Mouse (Mus musculus): ENCODE data around the gene Tor1b. TPM values are rescaled to one million over a fixed set of nuclear protein-coding genes. Genes with fewer than 3 reads are reported as not detected.
"Not testable (repeated sequence)": the region's sequence is repeated elsewhere in the genome, so short reads cannot be mapped to it uniquely, and the experiment has no call there.

The Tor1b gene
- total RNA-seq, 2 experiments from 2014 or later: 25.3 to 29.3 TPM

GRCm38 (mm10) chr2:30929483-30930045, 23.2 kb upstream of the Tor1b start, which contains the start of gene Ptges:
Ptges (minus strand) TSS chr2:30929863.
- intact Hi-C loops (cut with DNase I): loop anchor here (5.0 kb wide), 1 partner anchor 102 kb away; no protein-coding TSS in a partner anchor
- peak; percentile 70 to 78 for DNase-seq

DNA sequence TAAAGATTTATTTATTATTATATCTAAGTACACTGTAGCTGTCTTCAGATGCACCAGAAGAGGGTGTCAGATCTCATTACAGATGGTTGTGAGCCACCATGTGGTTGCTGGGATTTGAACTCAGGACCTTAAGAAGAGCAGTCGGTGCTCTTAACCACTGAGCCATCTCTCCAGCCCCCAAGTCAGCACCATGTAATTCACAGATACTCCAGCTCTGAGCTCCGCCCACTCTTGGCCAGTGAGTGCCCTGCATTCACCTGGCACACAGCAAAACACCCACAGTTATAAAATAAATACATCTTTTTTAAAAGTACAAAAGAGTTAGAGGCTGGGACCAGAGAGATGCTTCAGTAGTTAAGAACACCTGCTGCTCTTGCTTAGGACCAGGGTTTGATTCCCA, 21.9 kb upstream of the Tor1b start:
- DNase-seq: not testable (repeated sequence)
- intact Hi-C loops (cut with DNase I): loop anchor here (5.0 kb wide), 1 partner anchor 104 kb away; no protein-coding TSS in a partner anchor

- no peak for DNase-seq
- intact Hi-C loops (cut with DNase I): loop anchor here (2.0 to 5.0 kb wide), 2 partner anchors 105 to 137 kb away; no protein-coding TSS in a partner anchor
Measured at GRCm38 (mm10) chr2:30931922-30932321, 20.8 kb upstream of the Tor1b start.

DNA sequence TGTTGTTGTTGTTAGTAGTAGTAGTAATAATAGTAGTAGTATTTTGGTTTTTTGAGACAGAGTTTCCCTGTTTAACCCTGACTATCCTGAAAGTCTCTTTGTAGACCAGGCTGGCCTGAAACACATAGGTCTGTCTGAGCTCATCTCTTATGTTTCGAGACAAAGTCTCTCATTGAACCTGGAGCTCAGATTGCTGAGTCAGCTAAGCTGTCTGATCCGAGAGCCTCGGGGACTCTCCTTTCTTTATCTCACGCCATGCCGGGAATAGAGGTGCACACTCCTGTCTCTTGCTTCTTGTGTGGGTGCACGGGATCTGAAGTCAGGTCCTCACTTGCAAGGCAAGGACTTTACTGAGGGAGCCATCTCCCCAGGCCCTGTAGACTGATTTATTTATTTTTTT, 19.7 kb upstream of the Tor1b start:
- DNase-seq: no peak
- intact Hi-C loops (cut with DNase I): loop anchor here (2.0 to 5.0 kb wide), 2 partner anchors 106 to 138 kb away; no protein-coding TSS in a partner anchor

DNA sequence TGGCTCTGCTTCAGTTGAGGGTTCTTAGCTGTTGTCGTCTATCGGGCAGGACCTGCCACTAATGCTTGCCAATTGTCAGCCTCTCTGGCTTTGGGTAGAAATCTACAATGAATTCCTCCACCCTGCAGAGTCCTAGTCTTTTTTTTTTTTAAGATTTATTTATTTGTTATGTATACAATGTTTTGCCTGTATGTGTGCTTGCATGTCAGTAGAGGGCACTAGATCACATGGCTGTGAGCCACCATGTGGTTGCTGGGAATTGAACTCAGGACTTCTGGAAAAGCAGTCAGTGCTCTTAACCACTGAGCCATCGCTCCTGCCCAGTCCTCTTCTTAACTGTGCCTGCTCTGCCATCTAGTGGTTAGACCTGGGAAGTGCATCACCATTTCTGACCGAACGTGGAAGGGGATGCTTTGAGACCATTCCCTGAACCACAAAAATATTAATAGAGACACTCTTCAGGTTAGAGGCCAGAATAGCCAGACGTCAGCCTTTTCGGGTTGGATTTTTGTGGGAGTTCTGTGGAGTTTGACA, 18.8 kb upstream of the Tor1b start:
- intact Hi-C loops (cut with DNase I): loop anchor here (1.0 to 5.0 kb wide), 4 partner anchors 43 to 499 kb away; no protein-coding TSS in a partner anchor

GRCm38 (mm10) chr2:30936808-30937207, 16.0 kb upstream of the Tor1b start:
- intact Hi-C loops (cut with DNase I): no loop called here

More for the DNA sequence above, 18.8 kb upstream of the Tor1b start:
- peak; percentile 81 to 83 for DNase-seq

DNA sequence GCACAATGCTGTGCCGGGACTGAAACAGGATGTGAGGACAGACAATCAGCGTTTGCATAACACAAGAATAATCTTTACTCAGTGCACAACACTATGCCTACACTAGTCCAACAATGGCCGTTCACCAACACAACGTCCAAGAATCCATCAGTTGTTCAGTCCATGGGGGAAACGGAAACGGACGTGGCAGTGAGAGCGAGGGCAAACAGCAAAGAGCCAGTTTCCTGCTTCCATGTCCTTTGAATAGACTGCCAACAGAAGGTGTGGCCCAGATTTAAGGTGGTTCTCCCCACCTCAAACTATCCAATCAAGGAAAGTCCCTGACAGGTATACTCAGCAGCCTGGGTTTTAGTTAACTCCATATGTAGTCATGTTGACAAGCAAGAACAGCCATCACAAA, 15.0 kb upstream of the Tor1b start:
- no peak for DNase-seq
- intact Hi-C loops (cut with DNase I): no loop called here

More at GRCm38 (mm10) chr2:30936808-30937207, 16.0 kb upstream of the Tor1b start:
- no peak for DNase-seq

DNA sequence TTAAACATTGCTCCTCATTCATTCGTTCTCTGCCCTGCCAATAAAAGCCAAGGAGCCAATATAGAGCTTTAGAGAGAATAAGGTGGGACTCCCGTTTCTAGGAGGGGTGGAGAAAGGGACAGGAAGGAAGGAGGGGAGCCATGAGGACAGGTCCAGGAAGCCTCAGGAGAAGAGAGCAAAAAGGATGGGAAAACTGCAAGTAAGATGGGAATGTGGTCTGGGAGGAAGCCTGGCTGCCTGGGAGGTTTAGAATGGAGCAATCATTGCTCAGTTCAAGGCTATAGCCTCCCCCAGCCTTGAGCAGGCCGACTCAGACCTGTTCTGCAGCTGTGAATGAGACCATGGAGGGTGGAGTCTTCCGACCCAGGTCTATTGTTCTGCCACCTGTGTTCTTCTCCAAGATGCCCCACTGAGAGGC, 14.2 kb upstream of the Tor1b start:
- DNase-seq: no peak
- intact Hi-C loops (cut with DNase I): no loop called here

DNA sequence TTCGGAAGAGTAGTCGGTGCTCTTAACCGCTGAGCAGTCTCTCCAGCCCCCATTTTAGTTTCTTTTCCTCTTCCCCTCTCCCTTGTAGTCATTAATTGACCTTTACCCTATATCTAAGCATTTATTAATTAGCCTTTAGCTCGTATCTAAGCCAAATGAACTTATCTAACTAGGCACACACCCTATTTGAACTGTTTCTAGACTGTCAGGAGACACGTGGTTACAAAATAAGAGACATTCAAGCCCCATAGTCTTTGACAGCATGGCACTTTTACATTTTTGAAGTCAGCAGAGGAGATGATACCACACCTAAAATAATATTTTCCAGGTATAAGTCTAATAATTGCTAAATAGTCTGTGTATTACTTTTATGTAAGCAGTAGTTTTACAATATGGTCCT, 11.2 kb upstream of the Tor1b start:
- DNase-seq: no peak
- intact Hi-C loops (cut with DNase I): no loop called here

GRCm38 (mm10) chr2:30942116-30942515, 10.6 kb upstream of the Tor1b start:
- DNase-seq; intact Hi-C loops (cut with DNase I): not testable (repeated sequence)

DNA sequence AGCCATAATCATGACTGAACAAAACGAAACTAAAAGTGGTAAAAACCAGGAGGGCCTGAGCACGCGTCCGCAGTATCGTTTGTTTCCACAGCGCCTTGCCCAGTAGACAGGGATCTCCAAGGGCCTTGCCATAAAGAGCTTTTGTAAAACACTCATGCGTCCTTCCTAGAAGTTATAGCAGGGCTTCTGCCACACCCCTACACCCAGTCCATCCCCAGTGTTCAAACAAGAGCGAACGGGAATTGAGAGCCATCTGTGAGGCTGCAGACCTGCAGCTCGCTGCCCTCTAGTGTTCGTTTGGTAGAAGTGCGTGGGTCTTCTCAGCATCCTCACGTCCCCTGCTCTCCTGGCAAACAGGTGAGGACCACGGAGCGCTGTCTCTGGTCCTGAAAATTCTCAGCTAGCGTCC, 10.2 kb upstream of the Tor1b start:
- intact Hi-C loops (cut with DNase I): no loop called here
- DNase-seq: peak; percentile 52 to 67

DNA sequence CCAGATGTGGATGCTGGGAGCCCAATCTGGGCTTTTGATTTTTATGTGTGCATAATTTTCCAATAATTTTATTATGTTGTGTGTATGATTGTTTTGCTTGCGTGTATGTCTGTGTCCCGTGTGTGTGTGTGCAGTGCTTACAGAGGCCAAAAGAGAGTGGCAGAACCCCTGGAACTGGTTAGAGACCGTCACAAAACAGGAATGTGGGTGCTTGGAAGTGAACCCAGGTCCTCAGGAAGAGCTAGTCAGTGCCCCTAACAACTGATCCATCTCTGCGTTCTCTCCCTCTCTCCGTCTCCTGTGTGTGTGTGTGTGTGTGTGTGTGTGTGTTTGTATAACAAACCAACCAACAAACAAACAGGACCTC, 319 bp upstream of the Tor1b start:
- intact Hi-C loops (cut with DNase I): no loop called here
- no peak for DNase-seq

DNA sequence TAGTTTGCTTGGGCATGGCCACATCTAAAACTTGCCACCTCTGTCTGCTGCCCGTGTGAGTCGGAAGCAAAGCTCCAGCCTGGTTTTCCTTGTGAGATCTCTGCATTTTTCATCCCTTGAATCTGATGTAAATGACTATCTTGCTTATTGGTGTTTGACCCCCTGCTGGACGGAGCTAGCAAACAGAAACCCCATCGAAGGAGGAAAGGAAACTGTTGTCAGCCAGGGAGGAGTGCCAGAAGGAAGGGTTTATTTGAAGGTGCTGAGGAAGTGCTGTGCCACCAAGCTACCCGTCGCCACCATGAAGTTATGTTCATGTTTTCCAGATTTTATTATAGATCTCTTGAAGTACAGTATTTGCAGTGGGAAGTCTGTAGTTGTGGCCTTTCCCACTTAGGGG, 2.0 kb downstream of the Tor1b start:
- intact Hi-C loops (cut with DNase I): loop anchor here (2.0 kb wide), 1 partner anchor 28 kb away; the partner anchor contains the start of genes BC005624 and Usp20
- no peak for DNase-seq

- no peak for DNase-seq
- intact Hi-C loops (cut with DNase I): no loop called here
Measured at GRCm38 (mm10) chr2:30957511-30957910, 4.8 kb downstream of the Tor1b start.

- intact Hi-C loops (cut with DNase I): no loop called here
- no peak for DNase-seq
Measured at GRCm38 (mm10) chr2:30958726-30959125, 6.0 kb downstream of the Tor1b start.

DNA sequence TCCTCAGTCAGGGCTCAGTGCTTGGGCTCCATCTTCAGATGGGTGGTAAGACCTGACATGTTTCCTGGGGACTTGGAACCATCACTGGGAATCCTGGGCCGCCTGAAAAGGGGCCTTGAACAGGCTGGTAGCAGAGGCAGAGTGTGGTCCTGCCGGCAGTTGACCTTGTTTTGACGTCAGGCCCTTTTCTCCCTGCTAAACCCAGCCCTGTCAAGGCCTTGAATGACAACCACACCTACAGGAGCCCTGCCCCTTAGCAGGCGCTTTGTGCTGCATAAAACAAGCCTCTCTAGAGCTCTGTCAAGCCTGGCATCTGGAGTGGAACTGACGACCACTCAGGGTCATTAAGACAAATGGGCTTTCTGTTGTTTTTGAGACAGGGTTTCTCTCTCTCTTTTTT, 7.1 kb downstream of the Tor1b start:
- intact Hi-C loops (cut with DNase I): no loop called here

GRCm38 (mm10) chr2:30962570-30963254, 10.0 kb downstream of the Tor1b start:
- no peak for DNase-seq
- intact Hi-C loops (cut with DNase I): no loop called here

More for the DNA sequence above, 7.1 kb downstream of the Tor1b start:
- no peak for DNase-seq

- DNase-seq: no peak
- intact Hi-C loops (cut with DNase I): no loop called here
Measured at GRCm38 (mm10) chr2:30965627-30966026, 12.9 kb downstream of the Tor1b start.

GRCm38 (mm10) chr2:30966826-30967225, 14.1 kb downstream of the Tor1b start:
- no peak for DNase-seq
- intact Hi-C loops (cut with DNase I): no loop called here

DNA sequence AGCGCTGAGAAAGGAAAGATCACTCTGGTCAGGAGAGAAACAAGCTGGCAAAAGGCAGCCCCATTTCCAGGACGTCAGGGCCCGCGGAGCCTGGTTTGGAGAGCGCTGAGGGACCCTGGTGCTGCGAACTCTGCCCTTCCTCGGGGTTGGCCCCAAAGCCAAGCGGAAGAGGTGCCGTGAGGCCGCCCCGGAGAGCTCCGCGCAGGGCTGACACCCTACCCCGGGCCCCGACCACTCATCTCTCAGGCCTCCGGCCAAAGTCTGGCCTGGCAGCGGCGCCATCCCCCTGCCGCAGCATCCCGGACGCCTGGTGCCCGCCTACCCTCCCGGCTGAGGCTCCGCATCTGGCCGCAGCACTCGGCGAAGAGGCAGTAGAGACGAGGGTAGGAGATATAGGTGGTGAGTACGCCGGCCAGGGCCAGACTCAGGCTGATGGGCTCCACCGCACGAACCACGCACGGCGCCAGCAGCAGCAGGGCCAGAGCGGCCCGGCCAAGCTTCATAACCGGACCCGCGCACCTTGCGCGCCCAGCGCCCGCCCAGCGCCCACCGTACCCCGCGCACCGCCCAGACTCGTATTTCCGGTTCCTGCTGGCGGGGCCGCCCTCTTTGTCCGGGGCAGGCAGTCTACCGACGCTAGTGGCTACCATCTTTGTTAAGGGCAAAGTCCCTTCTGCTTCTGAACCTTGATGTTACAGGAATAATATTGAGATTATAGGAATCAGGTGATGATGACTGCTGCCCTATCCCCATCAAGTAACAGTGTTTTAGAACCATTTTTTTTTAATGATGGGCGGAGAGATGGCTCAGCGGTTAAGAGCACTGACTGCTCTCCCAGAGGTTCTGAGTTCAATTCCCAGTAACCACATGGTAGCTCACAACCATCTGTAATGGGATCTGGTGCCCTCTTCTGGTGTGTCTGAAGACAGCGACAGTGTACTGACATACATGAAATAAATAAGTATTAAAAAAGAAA, 14.9 kb downstream of the Tor1b start, which contains the start of gene Tor1a:
Gene Tor1a, minus strand, starts transcription at position 582 of the 976 bp plus-strand sequence.
- intact Hi-C loops (cut with DNase I): loop anchor here (1.0 kb wide), 1 partner anchor 14 kb away; no protein-coding TSS in a partner anchor

More for the DNA sequence above, 14.9 kb downstream of the Tor1b start, which contains the start of gene Tor1a:
- peak; percentile 86 to 89 for DNase-seq

Measured in heart, postnatal 36 days (tissue).